Mouse (Mus musculus): ENCODE data around the gene Cdc25b. TPM values are rescaled to one million over a fixed set of nuclear protein-coding genes. Genes with fewer than 3 reads are reported as not detected.

Cdc25b gene
- 5.4 TPM for polyA plus RNA-seq (2014; fragmentation: Illumina TruSeq; extraction: RNeasy Lipid Tissue Mini Kit (QIAGEN cat#74804); ENCODE audit: low read depth, low replicate concordance)

DNA sequence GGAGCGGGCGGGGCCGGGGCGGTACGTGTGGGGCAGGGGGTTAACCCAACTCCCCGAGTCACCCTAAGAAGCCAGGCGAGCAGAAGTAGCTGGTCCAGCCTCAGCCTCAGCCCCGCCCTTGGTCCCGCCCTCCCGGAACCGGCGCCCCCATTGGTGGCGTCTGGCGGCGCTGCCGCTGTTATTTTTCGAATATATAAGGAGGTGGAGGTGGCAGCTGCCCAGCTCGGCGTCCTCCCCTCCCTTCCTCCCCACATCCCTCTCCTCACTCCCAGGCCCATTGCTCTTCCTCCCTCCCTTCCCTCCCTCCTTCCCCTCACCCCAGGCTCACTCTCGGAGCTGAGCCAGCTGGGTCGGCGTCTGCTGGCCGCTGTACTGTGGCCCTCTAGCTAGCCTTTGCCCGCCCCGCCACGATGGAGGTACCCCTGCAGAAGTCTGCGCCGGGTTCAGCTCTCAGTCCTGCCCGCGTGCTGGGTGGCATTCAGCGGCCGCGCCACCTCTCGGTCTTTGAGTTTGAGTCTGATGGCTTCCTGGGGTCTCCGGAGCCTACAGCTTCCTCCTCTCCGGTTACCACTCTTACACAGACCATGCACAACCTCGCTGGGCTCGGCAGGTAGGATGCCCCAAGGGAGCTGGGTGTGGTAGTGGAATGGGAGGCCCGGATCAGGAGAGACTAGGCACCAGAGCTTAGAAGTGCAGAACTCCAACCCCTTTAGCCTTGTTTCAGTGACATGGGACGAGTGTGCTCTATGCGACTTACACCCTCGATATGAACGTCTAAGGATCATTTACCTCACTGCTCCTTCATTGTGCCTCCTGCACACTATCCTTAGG, at the start of gene Cdc25b, which contains the start of gene Spef1:
Gene Cdc25b, plus strand, starts transcription at position 179 of the 831 bp plus-strand sequence.
Gene Spef1, minus strand, starts transcription at position 512 of the 831 bp plus-strand sequence.

DNA sequence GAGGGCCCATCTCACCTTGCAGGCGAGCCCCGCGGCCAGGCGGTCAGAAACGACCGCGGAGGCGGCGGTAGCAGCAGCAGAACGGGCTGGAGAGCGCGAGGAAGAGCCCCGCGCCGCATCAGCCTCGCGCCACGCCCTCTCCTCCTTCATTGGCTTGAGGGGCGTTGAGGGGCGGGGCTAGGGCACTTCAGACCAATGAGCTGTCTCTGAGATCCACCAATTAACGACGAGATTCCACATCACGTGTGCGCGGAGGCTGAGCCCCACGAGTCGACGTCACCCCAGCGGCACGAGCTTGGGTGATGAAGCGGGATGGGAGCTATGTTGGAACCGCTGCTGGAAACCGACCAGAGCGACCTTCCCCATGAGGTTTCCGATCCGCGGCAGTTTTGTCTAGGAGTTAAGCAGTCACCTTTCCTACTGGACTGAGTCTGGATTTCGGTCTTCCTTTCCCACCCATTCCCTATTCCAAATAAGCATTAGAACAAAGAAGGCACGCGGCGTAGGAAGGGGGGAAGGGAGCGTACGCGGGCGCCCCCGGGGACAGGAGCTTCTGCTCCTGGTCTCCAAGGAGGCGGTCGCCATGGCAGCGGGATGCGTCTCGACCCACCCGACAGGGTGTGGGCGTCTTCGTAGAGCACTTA, 26.7 kb upstream of the Cdc25b start, which contains the start of gene 1700037H04Rik:
Gene 1700037H04Rik, minus strand, starts transcription at position 144 of the 644 bp plus-strand sequence.

DNA sequence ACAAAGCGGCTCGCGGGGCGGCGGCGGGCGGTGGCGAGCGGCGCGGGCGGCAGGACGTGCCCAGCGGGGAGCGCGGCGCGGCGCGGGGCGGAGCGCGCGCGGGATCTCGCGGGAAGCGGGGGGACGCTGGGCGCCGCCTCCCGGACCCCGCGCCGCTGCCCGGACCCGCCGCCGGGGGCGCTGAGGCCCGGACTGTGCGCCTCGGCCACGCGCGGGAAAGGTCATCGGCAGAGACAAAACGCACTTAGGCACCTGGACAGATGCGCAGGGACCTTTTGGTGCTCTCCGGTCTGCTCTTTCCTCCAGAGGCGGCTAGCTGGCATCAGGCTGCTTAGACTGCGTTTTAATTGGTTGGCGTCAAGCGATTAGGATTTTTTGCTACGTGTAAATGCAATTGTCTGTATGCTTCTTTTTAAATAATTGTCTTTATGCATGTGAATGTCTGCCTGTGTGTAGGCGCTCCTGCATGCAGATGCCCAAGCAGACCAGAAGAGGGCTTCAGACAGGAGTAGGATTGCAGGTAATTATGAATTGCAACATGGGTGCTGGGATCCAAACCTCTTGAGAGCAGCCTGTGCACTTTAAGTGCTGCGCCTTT, 6.7 kb upstream of the Cdc25b start, which contains the start of gene Cenpb:
Gene Cenpb, minus strand, starts transcription at position 78 of the 598 bp plus-strand sequence.

DNA sequence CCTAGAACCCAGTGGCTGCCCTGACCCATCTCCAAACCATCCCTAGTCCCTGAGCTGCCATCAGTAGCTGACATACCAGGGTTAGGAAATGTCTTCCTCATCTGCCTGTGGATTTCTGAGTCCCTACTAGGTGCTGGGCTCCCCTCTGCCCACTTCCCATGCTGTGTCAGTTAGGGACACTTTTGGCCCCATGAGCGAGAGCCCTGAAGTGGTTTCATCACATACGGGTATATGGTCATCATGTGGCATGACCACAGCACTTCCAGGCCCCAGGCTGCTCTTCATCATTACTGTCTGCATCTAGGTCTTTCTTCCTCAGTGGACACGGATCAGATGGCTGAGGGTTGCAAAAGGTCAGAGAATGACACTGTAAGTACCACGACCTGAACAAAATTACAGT, 20.0 kb downstream of the Cdc25b start, which contains the start of gene Ap5s1:
Gene Ap5s1, plus strand, starts transcription at position 301 of the 400 bp plus-strand sequence.

DNA sequence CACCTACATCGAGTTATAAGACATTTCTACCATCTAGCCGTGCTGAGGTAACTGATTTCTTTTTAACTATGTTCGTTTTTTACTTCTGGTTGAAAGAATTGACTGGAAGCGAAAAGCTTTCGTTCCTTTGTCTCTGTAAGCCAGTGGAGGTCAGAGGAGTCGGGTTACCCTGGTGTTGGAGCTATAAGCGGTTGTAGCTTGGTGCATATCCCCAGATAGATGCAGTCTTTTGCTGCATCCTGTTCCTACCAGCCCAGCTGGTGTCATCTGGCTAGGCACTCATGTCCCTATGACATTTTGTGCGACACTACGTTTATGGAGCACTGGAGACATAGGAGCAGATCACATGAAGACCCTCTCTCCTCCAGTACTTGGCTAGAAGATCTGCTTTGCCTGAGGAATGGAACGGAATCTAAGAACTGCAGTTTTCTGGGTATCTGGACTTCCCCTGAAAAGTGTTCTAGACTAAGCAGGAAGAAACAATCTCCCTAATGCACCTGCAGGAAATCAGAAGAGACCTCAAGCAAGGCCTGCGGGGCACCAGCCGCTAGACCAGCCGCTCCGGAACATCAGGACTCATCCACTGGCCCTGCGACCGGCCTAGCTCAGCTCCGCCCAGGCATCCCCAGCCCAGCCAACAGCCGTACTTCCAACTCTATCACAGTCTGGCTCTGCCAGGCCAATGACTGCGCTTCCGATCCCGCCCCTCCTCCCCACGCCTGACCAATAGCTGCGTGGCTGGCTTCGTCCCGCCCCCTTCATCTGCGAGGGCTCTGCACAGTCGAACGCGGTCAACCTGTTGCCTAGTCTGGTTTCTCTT, 46.8 kb downstream of the Cdc25b start, which contains the start of gene Mavs:
Gene Mavs, plus strand, starts transcription at position 757 of the 820 bp plus-strand sequence.

Other genes with a start within 250 kb of the Cdc25b start
- 9.2 TPM for gene Gfra4, start 143.9 kb upstream of the Cdc25b start, polyA plus RNA-seq (2014; fragmentation: Illumina TruSeq; extraction: RNeasy Lipid Tissue Mini Kit (QIAGEN cat#74804); ENCODE audit: low read depth, low replicate concordance)
- gene Adam33, start 123.1 kb upstream of the Cdc25b start, polyA plus RNA-seq (2014; fragmentation: Illumina TruSeq; extraction: RNeasy Lipid Tissue Mini Kit (QIAGEN cat#74804); ENCODE audit: low read depth, low replicate concordance) = 17.7 TPM
- 5.8 TPM for gene Siglec1, start 100.2 kb upstream of the Cdc25b start, polyA plus RNA-seq (2014; fragmentation: Illumina TruSeq; extraction: RNeasy Lipid Tissue Mini Kit (QIAGEN cat#74804); ENCODE audit: low read depth, low replicate concordance)
- 19.5 TPM for gene Hspa12b, start 59.7 kb upstream of the Cdc25b start, polyA plus RNA-seq (2014; fragmentation: Illumina TruSeq; extraction: RNeasy Lipid Tissue Mini Kit (QIAGEN cat#74804); ENCODE audit: low read depth, low replicate concordance)
- not detected for gene Gm11037, start 53.5 kb upstream of the Cdc25b start, polyA plus RNA-seq (2014; fragmentation: Illumina TruSeq; extraction: RNeasy Lipid Tissue Mini Kit (QIAGEN cat#74804); ENCODE audit: low read depth, low replicate concordance)
- gene 1700037H04Rik, start 26.9 kb upstream of the Cdc25b start, polyA plus RNA-seq (2014; fragmentation: Illumina TruSeq; extraction: RNeasy Lipid Tissue Mini Kit (QIAGEN cat#74804); ENCODE audit: low read depth, low replicate concordance) = 42.9 TPM
- 62.4 TPM for gene Cenpb, start 6.9 kb upstream of the Cdc25b start, polyA plus RNA-seq (2014; fragmentation: Illumina TruSeq; extraction: RNeasy Lipid Tissue Mini Kit (QIAGEN cat#74804); ENCODE audit: low read depth, low replicate concordance)
- 5.1 TPM for gene Spef1, start 333 bp downstream of the Cdc25b start, polyA plus RNA-seq (2014; fragmentation: Illumina TruSeq; extraction: RNeasy Lipid Tissue Mini Kit (QIAGEN cat#74804); ENCODE audit: low read depth, low replicate concordance)
- 21.9 TPM for gene Ap5s1, start 20.1 kb downstream of the Cdc25b start, polyA plus RNA-seq (2014; fragmentation: Illumina TruSeq; extraction: RNeasy Lipid Tissue Mini Kit (QIAGEN cat#74804); ENCODE audit: low read depth, low replicate concordance)
- 26.2 TPM for gene Mavs, start 47.1 kb downstream of the Cdc25b start, polyA plus RNA-seq (2014; fragmentation: Illumina TruSeq; extraction: RNeasy Lipid Tissue Mini Kit (QIAGEN cat#74804); ENCODE audit: low read depth, low replicate concordance)
- 28.5 TPM for gene Pank2, start 75.5 kb downstream of the Cdc25b start, polyA plus RNA-seq (2014; fragmentation: Illumina TruSeq; extraction: RNeasy Lipid Tissue Mini Kit (QIAGEN cat#74804); ENCODE audit: low read depth, low replicate concordance)
- 9.0 TPM for gene Rnf24, start 165.9 kb downstream of the Cdc25b start, polyA plus RNA-seq (2014; fragmentation: Illumina TruSeq; extraction: RNeasy Lipid Tissue Mini Kit (QIAGEN cat#74804); ENCODE audit: low read depth, low replicate concordance)